Mouse (Mus musculus): ENCODE measurements around the gene Klhdc7a.
"Not testable (repeated sequence)": the region's sequence is repeated elsewhere in the genome, so short reads cannot be mapped to it uniquely, and the experiment has no call there.

Gene Klhdc7a

GRCm38 (mm10) chr4:139967922-139968321 lies at the start of gene Klhdc7a:
Gene Klhdc7a (minus strand): TSS chr4:139968026.
- no peak for ATAC-seq (ENCODE audit: low TSS enrichment)

DNA sequence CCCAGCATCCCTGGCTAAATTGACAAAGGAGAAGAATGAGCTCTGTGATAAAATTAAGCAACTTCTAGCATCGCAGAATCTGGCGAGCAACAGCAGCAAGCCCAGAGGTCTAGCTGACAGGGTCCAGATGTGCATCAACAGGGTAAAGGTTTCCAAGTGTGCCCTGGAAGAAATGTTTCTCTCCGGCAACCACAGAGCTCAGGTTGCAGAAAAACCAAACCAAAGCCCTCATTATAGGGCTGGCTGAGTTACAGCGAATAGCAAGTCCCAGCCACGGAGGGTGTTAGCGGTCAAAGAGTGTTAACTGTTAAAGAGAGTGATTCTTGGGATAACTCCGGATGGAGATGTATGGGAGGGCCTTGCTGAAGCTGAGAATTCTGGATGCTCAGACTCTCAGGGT lies 48.1 kb upstream of the Klhdc7a start:
- no peak for ATAC-seq (ENCODE audit: low TSS enrichment)

DNA sequence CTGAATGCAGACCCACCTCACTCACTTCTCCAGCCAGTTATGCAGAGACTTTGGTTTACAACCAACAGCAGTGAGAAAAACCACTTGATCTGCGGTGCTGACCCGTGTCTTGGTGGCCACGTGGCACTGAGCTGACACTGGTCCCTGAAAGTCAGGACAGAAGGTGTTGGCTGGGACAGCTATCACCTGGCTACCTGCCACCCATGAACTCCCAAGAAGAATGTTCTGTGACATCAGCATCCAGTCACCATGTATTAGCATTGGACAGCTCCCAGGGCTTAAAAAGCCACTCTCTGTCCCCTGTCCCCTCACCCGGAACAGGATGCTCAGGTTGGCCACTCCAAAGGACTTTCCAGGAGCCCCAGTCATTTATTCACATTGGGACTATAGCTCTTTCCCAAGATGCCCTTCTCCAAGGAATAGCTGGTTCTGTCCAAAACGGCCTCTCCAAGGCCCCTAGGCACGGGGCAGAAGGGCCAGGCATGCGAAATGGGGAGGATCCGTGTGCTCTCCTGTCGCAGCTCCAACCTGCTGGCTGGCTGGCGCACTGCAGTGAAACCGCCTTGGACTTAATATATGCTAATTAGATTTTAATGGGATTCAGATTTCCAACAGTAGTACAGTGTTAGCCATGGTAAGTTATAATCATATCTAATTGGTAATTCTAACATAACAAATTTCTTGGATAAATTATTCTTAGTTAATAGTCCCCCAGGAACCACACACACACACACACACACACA lies 43.1 kb upstream of the Klhdc7a start:
- no peak for ATAC-seq (ENCODE audit: low TSS enrichment)

GRCm38 (mm10) chr4:140004932-140005331 lies 37.1 kb upstream of the Klhdc7a start:
- ATAC-seq (ENCODE audit: low TSS enrichment) = no peak

- ATAC-seq (ENCODE audit: low TSS enrichment) = peak; percentile 99
Observed at GRCm38 (mm10) chr4:140004170-140004569, 36.3 kb upstream of the Klhdc7a start.

DNA sequence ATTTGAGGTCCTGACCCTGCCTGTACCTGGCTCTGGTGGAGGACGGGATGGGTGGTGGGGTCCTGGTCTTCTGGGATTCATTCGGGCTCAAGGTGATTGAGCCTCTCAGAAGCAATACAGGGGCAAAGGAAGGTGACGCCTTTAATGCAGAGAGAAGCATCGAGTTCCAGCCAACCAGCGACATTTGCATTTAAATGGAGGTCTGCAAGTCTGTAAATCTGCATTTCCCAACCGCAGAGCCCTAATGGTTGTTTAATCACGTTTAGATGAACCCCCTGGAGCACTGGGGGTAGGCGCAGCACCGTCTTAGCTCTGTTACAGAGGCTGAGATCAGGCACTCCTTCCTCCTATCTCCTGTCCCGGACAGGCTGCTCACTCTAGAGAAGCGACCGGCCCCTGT lies 34.2 kb upstream of the Klhdc7a start:
- ATAC-seq (ENCODE audit: low TSS enrichment) = no peak

GRCm38 (mm10) chr4:140000911-140001310 lies 33.1 kb upstream of the Klhdc7a start:
- no peak for ATAC-seq (ENCODE audit: low TSS enrichment)

DNA sequence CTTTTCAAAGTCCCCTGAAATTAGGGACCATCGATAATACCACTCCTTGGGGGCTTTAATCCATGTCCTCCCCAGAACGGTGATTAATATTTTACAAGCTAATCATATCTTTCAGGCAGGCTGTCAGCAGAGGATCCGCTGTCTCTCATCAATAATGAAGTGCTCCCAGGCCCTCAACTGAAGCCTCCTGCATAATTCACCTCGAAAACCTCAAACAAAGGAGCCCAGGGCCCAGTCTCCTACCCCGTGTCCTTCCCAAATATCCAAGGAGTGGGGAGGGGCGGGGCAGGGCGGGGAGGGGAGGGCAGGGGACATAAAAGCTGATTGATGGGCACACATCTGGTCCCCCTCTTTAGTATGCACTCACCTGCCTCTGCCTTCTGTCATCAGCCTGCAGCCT lies 31.2 kb upstream of the Klhdc7a start:
- ATAC-seq (ENCODE audit: low TSS enrichment) = no peak

DNA sequence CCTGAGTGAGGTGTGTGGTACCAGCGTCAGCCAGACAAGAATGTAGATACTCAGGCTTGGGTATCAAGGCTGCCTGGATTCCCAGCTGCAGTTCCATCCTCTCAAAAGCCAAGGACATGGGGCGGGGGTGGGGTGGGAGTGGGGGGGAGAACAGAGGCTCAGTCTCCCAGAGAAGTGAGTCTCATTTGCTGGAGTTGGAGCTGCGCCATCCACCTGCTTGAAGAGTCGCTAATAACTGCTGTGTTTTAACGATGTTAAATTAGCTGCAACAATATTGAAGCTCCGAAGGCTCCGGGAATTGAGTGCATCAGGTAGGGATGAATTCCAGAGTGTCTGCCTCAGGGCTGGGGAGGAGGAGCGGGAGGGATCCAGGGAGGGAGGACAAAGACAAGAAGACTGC lies 27.8 kb upstream of the Klhdc7a start:
- ATAC-seq (ENCODE audit: low TSS enrichment) = no peak

DNA sequence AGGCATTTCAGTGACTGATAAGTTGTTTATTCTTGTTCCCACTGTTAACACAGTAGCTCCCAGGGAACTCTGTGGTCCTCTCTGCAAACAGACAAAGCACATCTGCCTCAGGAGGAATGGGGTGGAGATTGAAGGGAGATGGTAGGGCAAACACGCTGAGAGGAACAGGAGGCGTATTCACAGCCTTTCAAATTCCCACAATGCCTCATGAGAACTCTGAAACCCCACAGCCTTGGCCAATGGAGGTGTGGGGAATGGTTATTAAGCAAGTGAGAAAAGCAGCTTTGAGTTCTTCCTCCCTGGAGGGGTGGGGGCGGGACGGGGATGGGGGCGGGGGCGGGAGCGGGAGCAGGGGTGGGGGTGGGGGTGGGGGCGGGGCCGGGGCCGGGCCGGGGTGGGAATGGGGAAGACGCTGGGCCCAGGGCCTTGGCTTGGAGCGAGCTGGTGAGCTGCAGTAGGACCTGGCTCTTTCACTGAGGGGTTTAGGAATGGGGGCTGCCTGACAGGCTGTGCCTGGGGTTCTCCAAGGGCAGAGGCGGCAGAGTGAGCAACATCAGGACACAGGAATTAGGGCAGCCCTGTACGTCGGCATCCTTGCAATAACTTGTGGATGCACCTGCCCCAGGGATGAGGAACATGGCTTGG lies 25.4 kb upstream of the Klhdc7a start:
- ATAC-seq (ENCODE audit: low TSS enrichment) = no peak

DNA sequence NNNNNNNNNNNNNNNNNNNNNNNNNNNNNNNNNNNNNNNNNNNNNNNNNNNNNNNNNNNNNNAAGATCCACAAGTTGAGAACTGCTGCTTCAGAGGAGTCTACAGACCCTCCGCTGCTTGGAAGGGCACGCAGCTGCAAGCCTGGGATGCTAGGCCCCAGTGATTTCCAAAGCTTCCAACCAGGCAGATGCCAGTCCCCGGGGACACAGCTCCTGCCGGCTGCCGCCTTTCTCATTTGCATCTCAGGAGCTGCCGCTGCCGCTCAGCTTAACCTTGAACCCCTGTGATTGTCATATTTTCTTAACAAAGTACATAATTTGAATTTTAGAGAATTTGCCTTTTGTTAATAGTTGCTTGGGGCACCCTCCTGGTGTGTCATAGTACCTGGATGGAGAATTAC lies 19.1 kb upstream of the Klhdc7a start:
- no peak for ATAC-seq (ENCODE audit: low TSS enrichment)

DNA sequence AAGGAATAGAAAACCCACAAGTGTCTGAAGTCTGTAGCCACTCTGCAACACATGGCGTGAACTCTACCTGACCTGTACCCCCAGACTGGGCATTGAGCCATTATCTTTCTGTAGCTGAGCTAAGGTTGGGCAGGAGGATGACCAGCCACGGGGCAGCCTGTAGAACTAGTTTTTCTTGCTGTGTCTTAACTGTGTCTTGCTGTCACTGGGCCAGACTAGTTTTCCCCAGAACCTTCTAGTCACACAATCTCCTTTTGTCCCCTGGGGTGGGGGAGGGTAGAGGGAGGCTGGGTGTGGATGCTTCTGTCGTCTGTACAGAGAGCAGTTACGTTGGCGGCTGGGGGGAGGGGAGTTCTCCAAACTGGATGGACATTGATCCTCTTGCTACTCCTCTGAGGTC lies 10.9 kb upstream of the Klhdc7a start:
- no peak for ATAC-seq (ENCODE audit: low TSS enrichment)

DNA sequence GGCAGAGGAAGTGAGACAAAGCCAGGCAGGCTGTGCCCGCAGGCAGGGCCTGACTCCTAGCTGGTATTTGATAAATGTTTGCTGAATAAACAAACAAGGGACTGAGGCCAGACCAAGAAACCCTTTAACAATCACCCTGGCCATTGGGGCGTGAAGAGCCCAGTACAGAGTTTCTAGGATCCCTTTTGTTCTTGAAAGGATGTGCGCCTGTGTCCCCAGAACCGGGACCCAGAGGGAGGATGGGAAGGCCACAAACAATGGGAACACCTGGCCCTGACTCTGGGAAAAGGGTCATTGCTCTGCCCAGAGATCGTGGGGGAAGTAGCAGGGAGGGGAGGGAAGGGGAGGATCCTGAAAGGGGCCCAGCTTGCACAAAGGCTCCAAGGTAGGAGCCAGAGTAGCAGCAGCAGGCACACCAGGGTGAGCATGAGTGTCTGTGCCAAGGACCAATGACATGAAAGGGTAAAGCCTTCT lies 9.5 kb upstream of the Klhdc7a start:
- no peak for ATAC-seq (ENCODE audit: low TSS enrichment)

GRCm38 (mm10) chr4:139974506-139974905 lies 6.7 kb upstream of the Klhdc7a start:
- no peak for ATAC-seq (ENCODE audit: low TSS enrichment)

DNA sequence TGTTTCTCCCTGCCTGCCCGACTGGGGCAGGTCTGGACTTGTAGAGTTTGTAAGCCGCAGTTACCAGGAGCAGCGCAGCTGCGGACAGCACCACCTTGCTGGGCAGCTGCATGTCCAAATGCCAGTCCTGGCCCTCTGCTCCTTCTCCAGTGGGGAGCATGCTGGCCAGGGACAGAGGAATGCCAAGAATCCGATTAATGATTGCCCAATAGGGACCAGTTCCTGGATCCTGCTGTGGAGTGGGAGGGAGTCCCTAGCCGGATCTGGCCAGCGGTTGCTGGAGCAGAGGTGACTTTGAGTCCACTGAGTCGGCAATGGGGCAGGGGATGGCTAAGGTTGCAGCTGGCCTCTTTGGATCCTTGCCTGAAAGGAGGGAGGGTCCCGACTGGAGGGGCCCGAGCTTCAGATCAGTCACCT lies 343 bp downstream of the Klhdc7a start:
- ATAC-seq (ENCODE audit: low TSS enrichment) = 0 out of 2 replicates have a peak, but pooled peaks have one; percentile 23

DNA sequence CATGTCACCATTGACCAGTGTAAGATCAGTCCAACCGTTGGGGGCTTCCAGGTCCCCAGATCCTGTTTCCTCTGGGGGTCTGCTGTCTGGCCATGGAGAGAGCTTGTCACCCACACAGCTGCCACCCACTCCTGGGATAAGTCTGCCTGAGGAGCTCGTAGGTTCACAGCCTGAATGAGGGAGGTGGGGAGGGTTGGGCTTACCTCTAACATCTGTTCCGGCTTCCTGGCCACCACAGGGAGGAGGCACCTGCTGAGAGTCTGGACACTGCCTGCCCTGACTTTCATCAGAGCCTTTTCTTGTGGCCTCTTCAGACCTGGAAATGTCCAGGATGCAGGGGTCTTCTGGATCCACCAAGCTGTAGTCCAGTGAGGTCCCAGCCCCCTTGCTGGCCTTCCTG lies 845 bp downstream of the Klhdc7a start:
- no peak for ATAC-seq (ENCODE audit: low TSS enrichment)

GRCm38 (mm10) chr4:139965596-139966185 lies 2.1 kb downstream of the Klhdc7a start:
- no peak for ATAC-seq (ENCODE audit: low TSS enrichment)

DNA sequence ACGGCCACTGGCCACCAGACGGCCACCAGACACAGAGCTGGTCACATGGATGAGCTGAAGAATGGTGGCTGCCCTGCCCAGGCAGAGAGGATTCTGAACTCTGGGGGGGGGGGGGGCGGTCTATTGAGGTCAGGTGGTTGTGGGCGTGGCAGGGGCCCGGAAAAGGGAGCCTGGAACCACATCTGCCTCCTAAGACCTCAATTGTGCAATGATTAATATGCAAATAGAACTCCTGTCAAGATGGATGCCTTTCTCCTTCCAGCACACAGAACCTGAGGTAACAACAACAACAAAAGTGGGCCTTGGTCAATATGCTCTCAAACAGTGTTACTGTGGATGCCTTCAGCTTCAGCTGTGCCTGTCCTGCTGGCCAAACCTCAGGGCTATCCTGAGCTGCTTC lies 3.4 kb downstream of the Klhdc7a start:
- ATAC-seq (ENCODE audit: low TSS enrichment) = no peak

DNA sequence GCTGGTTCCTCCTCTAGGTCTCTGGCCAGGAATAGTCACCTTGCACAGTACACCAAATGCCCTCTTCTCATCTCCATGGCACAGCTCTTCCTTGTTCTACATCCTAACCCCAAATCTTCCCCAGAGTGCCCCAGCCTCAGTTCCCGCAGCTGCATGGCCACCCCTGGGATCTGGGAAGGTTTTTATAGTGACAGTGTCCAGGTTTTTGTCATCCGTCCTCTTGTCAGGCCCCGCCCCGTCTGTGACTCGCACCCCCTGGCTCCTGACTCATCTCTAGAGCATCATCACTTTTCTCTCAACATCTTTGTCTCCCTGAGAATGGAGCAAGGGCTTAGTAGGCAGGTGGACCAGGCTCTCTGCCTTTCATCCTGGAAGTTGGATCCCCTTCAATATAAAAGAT lies 3.9 kb downstream of the Klhdc7a start:
- no peak for ATAC-seq (ENCODE audit: low TSS enrichment)

DNA sequence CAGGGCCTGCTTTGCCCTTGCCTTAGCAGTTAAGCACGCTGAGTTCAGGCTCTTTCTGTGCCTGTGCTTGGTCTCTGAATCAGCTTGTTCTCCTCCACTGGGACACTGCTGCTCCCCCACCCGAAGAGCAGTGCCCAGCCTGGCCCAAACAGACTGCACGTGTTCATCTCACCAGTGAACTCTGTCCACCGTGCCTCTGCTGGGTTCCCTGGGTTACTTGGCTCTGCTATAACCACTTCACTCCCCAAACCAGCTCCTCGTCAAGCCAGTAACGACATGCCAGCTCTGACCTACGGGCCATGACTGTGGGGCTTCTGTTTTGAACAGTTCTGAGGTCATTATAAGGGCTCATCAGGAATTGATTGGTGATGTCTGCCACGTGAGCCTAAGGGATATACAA lies 4.8 kb downstream of the Klhdc7a start:
- ATAC-seq (ENCODE audit: low TSS enrichment) = peak; percentile 34; the same call in 1 of the 2 replicates

DNA sequence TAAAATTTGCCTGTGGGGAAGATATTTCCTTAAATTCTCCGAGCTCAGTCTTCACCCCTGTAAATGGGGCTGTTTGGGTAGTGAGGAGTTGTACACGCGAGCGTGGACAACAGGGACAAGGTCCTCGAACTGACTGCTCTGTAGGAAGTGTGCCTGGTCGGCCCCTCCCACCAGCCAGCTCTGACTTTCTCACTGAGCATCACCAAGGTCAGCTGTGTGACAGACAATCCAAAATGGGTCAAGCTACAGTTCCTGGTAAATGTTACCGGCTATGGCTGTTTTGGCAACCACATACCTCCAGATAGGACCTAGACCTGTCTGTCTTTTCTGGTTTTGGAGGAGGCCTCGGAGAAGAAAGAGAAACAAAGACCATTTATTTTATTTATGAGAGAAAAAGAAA lies 6.0 kb downstream of the Klhdc7a start:
- no peak for ATAC-seq (ENCODE audit: low TSS enrichment)

- ATAC-seq (ENCODE audit: low TSS enrichment) = not testable (repeated sequence)
Observed at GRCm38 (mm10) chr4:139961329-139961728, 6.5 kb downstream of the Klhdc7a start.

- no peak for ATAC-seq (ENCODE audit: low TSS enrichment)
Observed at GRCm38 (mm10) chr4:139960724-139961315, 7.0 kb downstream of the Klhdc7a start.
